Mouse (Mus musculus) thymus, postnatal 25 days (tissue): Measurements from ENCODE around the gene H2afv.

Source experiments
- DNase-seq: peaks from one replicate; pipeline ENCODE4 v3.0.0; 2022

H2afv gene

GRCm38 (mm10) chr11:6444077-6444853 lies at the start of gene H2afv:
H2afv (minus strand) TSS chr11:6444443.
- DNase-seq = peak; percentile 98

- DNase-seq = peak; percentile 52
Observed at GRCm38 (mm10) chr11:6489691-6490503, 45.7 kb upstream of the H2afv start.

- no peak for DNase-seq
Observed at GRCm38 (mm10) chr11:6489257-6489656, 45.0 kb upstream of the H2afv start.

- DNase-seq = no peak
Observed at GRCm38 (mm10) chr11:6488041-6488684, 43.9 kb upstream of the H2afv start.

GRCm38 (mm10) chr11:6487496-6487895 lies 43.3 kb upstream of the H2afv start:
- no peak for DNase-seq

DNA sequence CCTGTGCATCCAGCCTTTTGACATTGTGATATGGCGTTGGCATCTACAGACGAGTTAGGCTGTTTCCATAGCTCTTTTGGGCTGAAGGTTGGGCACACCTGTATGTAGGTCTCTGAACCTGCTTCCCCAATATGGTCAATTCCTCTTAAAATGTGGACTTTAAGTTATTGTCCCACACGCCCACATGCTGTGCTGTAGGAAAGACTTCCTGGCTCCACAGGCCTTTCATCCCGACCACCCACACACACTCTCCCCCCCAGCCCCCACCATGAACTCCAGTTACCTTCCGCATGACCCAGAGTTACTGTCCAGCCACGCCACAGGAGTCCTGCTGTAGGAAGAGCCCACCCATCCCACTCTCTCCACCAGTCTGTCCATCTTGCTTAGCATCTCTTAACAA lies 42.7 kb upstream of the H2afv start:
- DNase-seq = no peak

DNA sequence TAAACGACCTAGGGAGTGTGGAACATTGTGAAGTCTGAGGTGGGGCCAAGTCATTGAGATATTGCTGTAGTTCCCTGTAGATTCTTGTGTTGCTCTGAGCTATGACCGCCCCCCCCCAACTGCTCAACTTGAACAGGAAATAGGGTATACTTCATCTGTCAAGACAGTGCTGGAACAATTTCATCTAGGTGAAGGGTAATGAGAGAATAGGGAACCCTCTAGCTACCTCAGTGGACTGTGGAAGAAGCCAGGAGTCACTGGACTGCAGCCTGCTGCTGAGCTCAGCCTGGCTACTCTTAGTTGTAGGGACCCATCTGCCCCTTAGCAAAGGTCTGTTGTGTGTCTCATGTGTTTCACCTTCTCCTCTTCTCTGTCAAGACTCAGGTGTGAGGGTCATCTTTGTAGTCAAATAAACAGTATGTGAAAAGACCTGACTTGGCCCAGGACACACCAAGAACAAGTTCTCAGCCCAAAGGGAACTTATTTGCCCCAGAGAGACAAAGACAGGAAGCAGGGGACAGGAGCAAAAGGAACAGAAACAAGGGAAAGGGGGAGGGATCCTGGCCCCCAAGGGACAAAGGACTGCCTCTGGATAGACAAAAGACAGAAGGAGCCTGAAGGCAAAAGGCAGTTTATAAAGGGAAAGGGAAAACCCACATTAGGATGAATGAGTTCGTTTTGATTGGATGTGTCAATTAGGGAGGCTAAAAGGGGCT lies 40.2 kb upstream of the H2afv start:
- no peak for DNase-seq

GRCm38 (mm10) chr11:6483103-6483502 lies 38.9 kb upstream of the H2afv start:
- DNase-seq = no peak

GRCm38 (mm10) chr11:6481669-6482185 lies 37.5 kb upstream of the H2afv start:
- no peak for DNase-seq

DNA sequence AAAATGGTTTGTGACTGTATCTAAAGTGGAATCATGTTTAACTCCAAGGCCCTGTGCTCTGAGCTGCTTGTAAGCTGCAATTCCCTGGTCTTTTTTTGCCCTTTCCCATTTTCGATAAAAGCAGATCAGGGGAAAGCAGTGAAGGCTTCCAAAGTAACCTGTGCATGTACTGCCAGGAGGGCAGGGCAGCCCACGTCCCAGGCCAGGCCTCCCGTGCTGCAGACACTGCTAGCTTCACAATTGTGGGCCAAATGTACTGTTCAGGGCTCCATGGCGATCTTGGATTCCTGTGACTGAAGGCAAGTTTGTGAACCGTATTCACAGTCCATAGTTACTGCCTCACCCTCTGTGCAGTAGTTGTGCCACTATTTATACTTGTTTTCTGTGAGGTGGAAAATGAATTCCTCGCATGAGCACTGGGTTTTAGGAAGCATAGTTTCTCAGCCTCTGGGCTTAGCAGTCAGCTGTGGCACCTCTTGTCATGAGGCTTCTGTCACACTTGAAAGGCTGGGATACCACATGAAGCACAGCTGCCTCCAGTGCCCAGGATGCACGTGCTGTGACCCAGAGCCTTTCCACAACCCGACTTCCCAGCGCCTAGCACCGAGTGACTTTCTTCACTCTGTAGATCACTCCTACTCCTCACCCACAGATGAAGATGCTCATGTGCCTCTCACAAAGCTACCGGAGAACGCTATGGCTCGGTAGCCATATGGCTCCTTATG lies 36.6 kb upstream of the H2afv start:
- no peak for DNase-seq

DNA sequence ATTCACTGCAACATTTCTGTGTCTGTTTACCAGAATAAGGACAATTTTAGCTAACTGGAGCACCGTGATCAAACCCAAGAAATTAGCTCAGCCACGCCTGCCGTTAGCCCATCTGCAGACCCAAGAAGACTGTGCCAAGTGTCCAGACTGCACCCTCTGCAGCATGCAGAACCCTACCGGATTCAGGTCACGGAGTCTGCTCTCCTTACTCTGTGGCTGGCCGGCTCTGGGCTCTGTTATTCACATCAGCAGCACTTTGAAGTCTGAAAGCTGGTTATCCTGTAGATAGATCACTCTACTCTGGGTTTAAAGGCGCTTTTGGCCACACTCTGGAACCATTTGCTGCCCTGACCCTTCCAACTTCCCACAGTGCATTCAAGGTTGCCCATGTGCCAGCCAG lies 35.9 kb upstream of the H2afv start:
- no peak for DNase-seq

DNA sequence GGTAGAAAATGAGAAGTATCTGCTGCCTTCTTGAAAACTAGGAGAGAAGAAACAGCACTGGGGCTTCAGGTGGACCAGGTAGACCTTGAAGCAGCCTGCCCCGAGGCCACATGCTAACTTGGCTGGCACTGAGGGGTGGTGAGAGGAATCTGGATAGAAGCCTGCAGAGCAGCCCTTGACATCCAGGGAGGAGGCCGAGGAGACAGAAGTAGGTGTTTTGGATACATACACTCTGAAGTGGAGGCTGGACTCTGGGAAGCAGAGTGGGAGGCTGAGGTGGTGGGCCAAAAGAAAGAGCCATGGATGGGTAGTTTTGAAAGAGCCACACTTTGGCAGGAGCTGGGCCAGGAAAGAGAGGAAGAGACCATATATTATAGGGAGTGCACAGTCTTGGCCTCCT lies 35.0 kb upstream of the H2afv start:
- DNase-seq = no peak

- DNase-seq = no peak
Observed at GRCm38 (mm10) chr11:6477350-6477749, 33.1 kb upstream of the H2afv start.

DNA sequence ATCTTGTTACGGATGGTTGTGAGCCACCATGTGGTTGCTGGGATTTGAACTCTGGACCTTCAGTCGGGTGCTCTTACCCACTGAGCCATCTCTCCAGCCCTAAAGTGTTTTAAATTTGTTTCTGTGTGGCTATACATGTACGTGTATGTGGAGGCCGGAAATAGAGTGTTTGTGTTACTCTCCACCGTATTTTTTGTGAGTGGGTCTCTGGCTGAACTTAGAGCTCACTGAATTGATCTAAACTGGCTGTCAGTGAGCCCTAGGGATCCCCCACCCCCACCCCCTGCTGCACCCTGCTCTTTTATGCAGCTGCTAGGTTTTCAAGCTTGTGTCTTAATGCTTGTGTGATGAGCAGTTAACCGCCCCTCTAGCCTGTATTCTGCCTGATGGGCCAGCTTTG lies 32.6 kb upstream of the H2afv start:
- DNase-seq = no peak

- peak; percentile 94 for DNase-seq
Observed at GRCm38 (mm10) chr11:6475867-6476484, 31.7 kb upstream of the H2afv start, which contains the start of gene Purb. Purb (minus strand) TSS chr11:6475917.

DNA sequence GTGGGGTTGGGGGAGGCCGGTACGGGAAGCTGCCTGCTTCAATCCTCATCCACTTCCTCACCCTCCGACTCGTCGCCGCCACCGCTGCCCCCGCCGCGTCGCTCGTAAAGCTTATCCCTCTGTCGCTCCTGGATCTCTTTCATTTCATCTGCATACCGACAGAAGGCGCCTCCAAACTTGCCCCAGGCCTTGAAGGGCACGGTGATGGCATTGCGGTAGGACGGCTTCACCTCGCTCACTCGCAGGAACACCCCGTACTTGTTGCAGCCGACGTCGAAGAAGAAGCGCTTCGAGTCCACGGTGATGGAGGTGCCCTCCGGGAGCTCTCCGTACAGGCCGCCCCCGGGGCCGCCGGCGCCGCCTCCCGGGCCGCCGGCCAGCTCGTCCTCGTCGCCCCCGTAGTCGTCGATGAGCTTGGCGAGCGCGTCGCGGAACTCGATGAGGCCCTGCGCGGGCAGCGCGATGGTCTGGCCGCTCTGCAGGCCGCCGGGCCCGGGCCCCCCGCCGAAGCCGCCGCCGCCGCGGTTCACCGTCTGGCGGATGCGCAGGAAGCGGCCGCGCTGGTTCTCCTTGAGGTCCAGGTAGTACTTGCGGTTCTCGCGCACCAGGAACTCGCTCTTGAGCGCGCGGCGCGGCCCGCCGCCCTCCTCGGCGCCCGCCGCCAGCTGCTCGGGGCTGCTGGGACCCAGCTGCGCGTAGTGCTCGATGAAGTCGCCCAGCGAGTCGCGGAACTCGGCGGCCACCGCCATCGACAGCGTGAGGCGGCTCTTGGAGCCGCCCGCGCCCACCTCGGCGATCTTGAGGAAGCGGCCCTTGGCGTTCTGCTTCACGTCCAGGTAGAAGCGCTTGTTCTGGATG lies 30.9 kb upstream of the H2afv start:
- peak; percentile 71 for DNase-seq

GRCm38 (mm10) chr11:6474381-6474780 lies 30.1 kb upstream of the H2afv start:
- no peak for DNase-seq

- DNase-seq = no peak
Observed at GRCm38 (mm10) chr11:6472076-6472475, 27.8 kb upstream of the H2afv start.

DNA sequence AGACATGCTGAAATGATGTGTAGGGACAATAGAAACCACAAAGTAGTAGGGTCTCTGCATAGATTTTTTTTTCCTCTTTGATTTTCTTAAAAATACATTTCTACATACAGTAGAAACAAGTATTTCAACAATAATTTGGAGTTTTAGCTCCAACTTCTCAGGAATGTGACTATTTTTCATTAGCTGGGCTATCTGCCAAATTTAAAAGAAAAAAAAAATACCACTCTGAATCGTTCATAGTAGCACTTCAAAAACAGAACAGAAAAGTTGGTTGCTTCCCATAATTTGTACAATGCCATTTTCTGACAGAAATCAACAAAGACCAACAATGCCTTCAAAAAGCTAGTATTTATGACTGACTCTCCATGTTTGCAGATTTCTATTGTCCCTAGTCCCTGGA lies 27.2 kb upstream of the H2afv start:
- DNase-seq = no peak

- no peak for DNase-seq
Observed at GRCm38 (mm10) chr11:6471054-6471453, 26.8 kb upstream of the H2afv start.

DNA sequence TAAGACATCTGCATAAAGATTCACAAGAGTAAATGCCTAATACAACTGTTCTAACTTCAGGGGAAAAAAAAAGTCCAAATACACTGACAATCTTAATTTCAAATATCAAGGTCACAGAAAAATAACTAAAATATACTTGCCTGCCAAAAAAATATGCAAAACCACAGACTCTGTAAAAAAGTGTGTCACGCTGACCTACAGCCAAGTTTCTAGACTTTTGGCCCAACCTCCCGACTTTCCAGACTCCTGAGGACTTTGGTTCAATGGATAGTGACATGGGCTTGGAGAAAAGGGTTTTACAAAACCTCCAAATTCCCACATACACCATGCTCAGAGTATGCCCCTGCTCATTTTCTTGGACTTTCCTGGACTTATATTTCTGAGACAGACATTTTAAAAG lies 24.3 kb upstream of the H2afv start:
- no peak for DNase-seq
